Mouse (Mus musculus) yolk sac, embryonic 10.5 days (tissue): ENCODE results near the gene Pan3.

ENCODE experiments used
- DNase-seq: peaks from one replicate; pipeline ENCODE4 v3.0.0-alpha.2; 2017; ENCODE audit warnings: low spot score

The Pan3 gene

DNA sequence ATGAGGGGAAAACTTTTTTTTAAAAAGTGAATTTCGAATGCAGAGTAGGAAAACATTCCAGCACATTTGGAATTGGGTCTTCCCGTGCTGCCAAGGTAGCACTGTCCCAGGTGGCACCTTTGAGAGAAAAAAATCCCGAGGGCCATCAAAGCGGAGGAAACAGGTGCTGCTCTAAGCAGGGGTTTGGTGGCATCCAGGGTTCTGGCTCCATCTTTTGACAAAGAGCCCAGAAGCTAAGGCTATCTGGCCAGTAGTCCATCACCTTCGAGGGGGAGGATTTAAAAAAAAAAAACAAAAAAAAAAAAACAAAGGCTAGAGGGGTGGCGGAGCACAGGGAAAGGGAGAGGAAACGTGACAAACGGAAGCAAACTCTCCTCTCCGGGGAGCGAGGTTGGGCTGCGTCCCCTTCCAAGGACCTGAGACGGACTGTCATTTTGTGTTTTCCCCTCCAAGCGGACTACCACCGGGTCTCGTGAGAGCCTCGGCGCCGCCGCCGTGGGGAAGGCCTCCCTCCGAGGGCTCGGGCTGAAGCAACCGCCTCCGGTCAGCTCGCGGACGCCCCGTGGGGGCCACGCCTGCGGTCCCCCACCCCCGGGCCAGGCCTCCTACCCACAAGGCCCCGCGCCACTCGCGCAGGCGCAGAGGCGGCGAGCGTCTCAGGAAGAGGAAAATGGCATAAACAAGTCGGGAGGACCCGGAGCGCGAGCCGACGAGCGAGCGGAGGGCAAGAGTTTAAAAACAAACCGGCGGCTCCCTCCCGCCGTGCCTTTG is at the start of gene Pan3:
Pan3 (plus strand) TSS at position 627 of the 771 bp plus-strand sequence.
- DNase-seq = peak; percentile 96

GRCm38 (mm10) chr5:147381396-147381795 is 48.6 kb upstream of the Pan3 start:
- DNase-seq = no peak

DNA sequence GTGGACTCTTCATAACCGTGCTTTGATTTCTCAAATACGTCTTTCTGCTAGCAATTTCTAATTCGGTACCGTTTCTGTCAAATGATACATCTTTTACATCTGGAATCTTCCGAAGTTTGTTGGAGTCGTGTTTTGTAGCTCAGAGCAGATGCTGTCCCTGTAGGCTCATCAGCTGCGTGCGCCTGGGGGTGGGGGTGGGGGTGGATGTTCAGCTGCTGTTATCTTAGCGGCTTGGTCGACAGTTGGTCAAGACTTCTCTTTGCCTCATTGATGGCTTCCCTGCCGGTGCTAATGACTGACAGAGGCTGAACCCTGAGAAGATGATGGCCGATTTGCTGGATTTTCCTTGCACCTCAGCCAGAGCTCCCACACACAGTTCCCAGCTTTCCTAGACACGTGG is 43.1 kb upstream of the Pan3 start:
- DNase-seq = no peak

GRCm38 (mm10) chr5:147388376-147389008 is 41.5 kb upstream of the Pan3 start:
- DNase-seq = no peak

DNA sequence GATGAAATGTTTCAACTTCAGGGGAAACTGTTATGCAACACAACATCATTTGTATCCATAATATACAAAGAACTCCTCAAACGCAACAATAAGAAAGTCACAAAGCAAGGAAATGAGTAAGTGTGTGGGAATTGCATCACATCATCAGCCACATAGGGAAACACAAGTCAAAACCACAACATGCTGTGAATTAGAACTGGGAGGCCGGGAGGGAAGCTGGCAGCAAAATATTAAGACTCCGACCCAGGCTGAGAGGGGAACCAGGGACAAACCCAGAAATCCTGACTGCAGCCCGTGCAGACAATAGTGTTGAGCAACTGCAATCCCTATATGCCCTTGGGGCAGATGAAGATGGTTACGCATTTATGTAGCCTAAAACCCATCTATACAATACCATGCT is 40.9 kb upstream of the Pan3 start:
- DNase-seq = no peak

DNA sequence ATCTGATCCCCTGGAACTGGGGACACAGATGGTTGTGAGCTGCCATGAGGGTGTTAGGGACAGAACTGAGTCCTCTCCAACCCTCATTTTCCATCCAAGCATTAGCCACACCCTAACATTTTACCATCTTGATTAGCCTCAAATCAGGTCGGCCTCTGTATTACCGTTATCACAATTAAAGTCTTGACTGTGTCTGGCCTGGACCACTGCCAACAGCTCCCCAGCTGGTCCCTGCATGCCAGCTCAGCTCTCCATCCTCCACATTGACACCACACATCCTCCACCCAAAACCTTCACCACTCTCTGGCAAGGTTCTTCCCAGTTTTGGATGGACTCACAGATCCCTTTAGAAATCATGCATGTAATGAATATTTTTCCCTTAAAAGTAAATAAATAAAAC is 39.2 kb upstream of the Pan3 start:
- DNase-seq = no peak

DNA sequence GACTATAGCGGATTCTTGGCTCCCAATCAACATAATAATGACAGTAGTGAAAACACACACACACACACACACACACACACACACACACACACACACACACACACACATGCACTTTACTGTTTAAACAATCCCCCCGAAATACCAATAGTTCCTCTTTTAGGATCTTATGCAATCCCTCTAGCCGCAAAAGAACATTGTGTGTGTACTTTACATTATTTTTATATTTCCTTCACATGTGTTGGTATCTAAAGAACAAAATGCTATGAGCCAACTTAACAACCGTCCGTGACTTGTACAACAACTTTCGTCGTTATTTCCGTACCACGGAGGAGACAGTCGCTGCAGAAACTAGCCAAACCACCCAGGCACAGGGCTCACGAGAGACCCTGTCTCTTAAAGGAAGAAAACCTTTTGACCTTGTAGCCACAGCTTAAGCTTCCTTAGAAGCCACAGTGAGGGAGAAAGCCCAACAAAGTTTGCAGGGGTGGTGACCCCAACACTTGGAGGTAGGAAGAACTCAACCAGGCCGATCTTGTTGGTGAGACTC is 37.2 kb upstream of the Pan3 start:
- DNase-seq = no peak

GRCm38 (mm10) chr5:147395050-147395449 is 34.9 kb upstream of the Pan3 start:
- DNase-seq = no peak

- peak; percentile 6 for DNase-seq
These were observed 30.0 kb upstream of the Pan3 start, which contains the start of gene Flt3 for GRCm38 (mm10) chr5:147399843-147400504. Gene Flt3, minus strand, starts transcription at chr5:147400489.

DNA sequence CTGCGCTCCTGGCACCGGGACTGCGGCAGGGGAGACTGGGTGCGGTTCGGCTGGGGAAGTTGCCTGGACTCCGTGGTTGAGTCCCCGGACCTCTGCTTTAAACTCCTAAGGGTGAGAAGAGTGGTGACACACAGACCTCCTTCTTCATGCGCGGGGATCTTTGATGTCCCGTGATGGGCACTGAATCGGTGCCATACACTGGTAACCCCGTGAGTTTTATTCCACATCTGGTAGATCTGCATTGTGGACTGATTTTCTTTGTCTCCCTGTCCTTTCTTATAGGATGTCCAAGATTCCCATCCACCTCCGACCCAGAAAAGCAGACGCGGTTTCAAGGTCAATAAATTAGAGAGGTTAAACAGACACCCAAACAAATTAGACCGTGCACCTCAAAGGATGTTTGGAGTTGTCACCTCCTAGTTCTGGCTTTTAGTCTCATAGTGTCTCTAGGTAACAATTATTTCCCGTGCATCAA is 29.4 kb upstream of the Pan3 start:
- DNase-seq = no peak

DNA sequence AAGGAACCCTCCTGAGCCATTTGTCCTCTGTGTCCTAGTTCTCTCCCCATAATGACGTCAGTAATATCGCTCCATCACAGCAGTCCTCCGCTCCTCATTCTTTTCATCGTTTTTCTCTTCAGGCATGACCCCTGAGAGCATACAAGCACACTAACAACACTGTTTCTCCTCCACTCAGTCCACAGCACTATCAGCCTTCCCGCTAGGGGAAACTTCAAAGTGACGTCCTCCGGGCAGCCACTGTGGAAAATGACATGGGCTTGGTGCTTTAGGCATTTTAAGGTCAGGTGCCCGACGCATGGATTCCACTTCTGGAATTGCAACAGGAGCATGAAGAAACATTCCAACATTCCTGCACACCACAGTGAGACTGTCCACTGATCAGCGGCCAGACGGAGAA is 28.9 kb upstream of the Pan3 start:
- no peak for DNase-seq

DNA sequence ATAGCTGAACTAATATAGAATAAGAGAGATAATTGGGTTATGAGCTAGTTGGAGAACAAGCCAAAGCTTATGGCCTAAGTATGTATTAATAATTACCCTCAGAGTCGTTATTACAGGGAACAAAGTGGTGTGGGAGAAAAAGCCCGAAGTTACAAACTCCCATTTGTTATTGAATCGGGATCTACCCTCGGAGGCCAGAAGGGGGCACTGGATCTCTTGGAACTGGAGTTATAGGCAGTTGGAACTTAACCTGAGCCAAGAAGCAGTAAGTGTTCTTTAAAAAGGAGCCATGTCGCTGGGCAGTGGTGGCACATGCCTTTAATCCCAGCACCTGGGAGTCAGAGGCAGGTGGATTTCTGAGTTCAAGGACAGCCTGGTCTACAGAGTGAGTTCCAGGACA is 27.5 kb upstream of the Pan3 start:
- DNase-seq = peak; percentile 18

DNA sequence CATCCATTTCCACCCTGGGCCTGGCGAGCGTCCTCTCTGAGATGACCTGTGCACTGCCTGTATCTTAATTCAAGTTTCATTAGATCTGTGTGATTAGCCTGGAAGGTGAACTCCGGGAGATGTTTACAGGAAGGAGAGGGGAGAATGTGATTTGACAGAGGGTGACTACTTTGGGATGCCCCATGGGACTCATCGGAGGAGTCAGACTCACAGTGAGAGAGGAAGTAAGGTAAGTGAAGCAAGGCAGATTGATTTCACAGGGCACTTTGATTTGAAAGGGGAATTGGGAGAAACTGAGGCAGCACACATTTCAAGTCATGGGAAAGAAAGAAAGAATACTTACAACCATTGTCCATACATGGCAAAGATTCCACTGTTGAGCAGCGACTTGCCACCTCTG is 23.8 kb upstream of the Pan3 start:
- DNase-seq = no peak

DNA sequence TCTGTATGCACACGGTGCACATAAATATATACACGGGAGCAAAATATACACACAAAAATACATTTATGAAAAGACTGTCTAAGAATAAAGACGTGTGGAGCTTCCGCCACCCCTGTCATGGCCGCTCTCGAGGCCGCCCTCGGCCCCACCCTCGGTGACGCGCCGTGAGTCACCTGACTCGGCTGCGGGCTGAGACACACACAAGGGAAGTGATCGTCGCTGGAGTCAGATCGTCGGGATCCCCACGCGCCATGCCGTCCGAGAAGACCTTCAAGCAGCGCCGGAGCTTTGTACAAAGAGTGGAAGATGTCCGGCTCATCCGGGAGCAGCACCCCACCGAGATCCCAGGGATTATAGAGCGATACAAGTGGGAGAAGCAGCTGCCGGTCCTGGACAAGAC is 21.2 kb upstream of the Pan3 start:
- peak; percentile 37 for DNase-seq

DNA sequence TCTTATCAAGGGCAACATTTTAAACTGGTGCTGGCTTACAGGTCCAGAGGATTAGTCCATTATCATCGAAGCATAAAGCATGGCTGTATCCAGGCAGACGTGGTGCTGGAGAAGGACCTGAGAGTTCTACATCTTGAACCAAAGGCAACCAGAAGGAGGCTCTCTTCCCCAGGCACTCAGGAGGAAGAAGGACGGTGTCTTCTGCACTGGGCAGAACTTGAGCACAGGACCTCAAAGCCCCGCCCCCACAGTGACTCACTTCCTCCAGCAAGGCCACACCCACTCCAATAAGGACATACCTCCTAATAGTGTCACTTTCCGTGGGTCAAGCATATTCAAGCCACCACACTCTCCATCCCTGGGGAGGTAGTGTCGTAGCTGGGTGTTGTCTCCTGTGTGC is 19.4 kb upstream of the Pan3 start:
- no peak for DNase-seq

DNA sequence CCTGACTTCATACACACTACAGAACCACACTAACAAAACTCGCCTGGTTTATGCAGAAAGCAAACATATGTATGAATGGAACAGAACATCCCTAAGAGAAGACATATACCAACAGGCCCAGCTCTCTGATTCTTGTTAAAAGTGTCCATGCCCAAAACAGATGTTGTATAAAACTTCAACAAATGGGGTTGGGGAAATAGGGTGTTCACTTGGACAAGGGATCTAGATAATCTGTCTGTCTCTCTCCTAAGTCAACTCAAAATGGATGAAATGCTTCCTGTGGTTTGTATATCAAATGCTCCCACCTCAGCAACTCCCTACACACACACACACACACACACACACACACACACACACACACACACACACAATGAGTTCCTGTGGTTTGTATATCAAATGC is 12.0 kb upstream of the Pan3 start:
- no peak for DNase-seq

DNA sequence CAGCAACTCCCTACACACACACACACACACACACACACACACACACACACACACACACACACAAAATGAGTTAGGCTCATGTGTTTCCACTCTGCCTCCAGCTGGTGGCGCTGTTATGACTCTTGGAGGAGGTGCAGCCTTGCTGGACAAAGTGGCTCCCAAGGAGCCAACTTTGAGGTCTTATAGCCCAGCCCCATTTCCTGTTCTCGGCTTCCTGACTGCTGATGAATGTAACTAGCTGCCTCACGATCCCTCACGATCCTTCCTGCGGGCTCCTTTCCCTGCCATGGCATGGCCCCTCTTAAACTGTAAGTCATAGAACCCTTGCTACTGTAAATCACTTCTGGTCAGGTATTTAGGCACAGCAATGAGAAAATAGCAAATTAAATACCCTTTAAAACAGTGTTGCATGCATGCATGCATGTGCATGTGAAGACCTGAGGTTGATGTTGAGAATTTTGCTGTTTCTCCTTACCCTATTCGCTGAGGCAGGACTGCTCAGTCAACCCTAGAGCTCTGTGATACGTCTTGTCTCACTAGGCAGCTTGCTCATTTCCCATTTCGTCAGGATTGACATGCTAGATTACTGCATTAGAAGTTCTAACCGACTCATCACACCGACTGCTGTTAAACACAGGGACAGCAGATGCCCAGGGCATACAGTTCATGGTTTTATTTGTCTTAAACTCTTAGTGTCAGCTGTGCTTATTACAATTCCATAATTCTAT is 11.4 kb upstream of the Pan3 start:
- DNase-seq = no peak

DNA sequence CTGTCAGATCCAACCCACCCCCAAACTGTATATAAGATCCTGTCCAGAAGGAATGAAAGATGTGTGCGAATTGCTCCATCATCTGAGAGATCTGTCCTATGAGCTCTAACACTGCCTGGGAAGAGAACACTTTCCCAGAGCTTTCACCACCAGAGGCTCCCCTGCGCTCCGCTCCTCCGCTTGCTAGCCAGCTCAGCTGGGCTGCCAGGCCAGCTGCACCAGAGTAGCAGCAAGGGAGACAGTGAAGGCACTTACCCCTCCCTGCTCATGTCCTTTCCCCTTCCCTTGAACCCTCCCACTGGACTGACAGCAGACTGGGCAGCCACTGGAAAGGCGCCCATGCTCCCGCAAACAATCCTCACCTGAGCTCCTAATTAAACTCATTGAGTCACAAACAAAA is 6.3 kb upstream of the Pan3 start:
- DNase-seq = no peak

DNA sequence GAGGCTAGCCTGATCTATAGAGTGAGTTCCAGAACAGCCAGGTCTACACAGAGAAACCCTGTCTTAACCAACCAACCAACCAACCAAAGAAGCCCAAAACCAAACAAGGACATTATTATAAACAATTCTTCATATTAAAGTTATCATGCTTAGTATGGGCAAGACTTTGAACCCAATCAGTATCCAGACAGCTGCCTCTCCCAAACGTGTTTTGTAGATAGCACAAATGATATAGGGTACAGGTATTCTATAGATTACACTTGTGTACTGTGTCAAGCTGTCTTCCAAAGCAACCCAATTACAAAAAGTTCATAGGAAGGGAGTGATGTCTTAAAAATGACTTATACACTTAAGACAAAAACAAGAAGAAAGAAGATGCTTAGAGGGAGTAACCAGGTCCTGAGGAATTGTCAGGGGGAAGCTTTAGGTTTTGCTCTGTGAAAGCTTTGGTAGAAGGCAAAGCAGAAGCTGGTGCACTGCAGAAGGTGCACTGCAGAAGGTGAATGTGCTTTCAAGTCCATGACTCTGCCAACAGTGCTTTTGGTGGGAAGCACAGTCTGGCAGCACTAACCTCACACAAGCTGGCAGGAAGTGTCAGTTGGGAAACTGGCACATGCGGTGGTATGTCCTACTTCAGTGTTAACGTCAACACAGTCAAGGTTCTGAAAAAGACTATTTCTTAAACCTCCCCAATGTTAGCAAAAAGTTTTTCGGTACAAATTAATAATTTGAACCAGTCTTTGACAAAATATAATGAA is 3.7 kb upstream of the Pan3 start:
- no peak for DNase-seq

- peak; percentile 63 for DNase-seq
These were observed 487 bp downstream of the Pan3 start for GRCm38 (mm10) chr5:147430361-147430935.
